Mouse (Mus musculus) thymus, postnatal 36 days (tissue): ENCODE measurements around the gene Pzp.

Source experiments
- DNase-seq, 2 experiments: peaks; one replicate each; pipeline ENCODE4 v3.0.0; 2022; ENCODE audit warnings: mixed read lengths in 2 of 2

Gene Pzp

DNA sequence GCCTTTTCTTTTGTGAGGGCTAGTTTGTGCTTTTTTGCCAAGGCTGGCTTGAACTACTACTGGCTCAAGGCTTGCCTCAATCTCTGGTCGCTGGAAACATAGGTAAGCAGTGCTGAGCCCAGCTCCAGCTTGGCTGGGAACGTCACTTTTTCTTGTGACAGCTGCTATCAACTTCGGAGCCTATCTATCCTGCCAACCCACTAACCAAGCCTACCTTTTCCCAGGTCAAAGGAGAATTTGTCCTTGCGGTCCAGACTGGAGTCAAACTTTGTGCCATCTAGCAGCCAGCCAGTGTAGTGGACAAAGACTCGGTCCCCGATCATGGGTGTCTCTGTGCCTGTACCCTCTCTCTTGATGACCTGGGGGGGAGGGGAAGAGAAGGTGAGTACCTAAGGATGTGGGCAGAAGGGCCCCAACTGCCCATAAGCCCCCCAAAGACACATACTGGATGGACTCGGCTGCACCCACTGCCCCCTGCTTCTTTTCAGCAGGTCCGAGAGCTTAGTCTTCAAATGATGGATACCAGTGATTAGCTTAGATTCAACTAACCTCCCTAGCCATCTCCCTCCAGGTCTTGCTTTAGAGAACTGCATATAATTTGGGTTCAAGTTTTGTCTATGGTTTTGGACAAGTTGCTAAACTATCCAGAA, 90.0 kb downstream of the Pzp start:
- no peak for DNase-seq

DNA sequence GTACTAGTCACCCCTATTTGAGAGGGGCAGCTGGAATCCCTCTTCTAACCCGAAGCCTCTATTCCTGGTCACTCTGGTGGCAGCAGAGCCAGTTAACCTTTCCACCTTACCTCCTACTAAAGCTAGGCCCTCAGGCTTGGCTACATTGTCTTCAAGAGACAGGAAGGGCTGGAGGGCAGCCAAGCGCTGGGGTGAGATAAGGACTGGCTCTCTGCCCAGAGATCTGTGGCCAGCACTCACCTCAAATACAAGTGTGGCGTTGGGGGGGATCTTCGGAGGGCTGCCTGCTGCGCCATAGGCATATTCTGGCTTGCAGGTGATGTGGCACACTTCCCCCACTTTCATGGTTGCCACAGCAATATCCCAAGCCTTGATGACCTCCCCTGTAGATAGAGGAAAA, 91.0 kb downstream of the Pzp start:
- DNase-seq = no peak
